Mouse (Mus musculus) adrenal gland, adult 2 months (tissue): ENCODE data around the gene Specc1. TPM values are rescaled to one million over a fixed set of nuclear protein-coding genes. Genes with fewer than 3 reads are reported as not detected.

Experiments used
- DNase-seq: peaks from one replicate; pipeline ENCODE4 v3.0.0; 2021
- polyA plus RNA-seq: library from polyadenylated mRNA; depleted of rRNA; stranded (reverse); fragments of >200 nt; gene quantifications from 2 replicates; pipeline ENCODE4 v1.2.3, GENCODE M21; 2012
- total RNA-seq, 2 experiments: library from RNA; stranded (reverse); gene quantifications; 2 replicates each; pipeline ENCODE4 v1.2.3; 2021

Specc1 gene
- total and polyA plus RNA-seq, 3 experiments: 3.1 to 8.4 (median 6.7) TPM

DNA sequence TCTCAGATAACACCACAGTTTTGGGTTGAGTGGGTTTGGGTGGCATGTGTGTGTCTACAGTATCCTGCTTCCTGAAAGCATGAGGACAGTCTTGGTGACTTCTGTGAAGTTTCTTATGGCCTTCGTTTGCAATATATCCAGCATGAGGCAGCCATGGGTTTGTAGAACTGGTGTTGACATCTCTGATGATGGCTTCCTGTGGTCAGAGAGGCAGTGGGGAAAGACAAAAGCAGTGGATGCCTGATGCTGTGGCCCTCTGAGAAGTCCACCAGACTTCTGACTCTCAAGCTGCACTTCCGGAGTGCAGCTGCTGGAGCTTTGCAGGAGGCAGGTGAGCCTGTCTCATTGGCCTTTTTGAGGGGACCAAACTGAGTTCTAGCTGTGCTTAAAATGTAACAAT is 60.4 kb downstream of the Specc1 start:
- no peak for DNase-seq

DNA sequence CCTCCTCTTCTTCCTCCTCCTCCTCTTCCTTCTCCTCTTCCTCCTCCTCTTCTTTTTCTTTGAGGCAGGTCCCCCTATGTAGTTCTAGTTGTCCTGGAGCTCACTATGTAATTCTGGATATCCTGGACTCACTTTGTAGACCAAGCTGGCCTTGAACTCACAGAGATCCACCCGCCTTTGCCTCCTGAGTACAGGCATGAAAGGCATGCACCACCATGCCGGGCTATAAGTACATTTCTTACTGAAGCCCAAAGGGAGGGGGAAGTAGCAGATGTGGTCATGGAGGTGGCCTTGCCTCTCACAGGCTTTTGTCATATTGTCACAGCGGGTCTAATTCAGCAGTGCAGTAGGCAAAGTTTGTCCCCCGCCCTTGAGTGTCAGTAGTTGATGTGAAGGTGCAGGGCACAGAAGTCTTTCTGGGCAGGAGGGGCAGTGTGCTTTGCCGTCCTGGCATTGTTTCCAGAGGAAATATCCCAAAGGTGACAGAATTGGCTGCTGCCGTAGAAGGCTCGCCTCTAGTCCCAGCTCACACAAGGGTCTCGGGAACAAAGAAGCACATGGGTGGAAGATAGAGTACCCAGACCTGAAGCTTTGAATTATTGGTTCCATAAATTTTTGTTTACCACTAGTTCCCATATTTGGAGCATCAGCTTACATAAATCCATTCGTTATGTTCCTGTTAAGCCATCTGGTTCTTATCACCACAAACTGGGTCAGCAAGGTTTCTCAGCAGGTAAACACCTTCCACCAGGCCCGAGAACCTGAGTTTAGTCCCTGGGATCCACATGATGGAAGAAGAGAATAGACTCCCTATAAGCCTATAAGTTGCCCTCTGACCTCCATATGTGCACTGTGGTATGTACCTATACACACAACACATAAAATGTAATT is 62.0 kb downstream of the Specc1 start:
- no peak for DNase-seq

DNA sequence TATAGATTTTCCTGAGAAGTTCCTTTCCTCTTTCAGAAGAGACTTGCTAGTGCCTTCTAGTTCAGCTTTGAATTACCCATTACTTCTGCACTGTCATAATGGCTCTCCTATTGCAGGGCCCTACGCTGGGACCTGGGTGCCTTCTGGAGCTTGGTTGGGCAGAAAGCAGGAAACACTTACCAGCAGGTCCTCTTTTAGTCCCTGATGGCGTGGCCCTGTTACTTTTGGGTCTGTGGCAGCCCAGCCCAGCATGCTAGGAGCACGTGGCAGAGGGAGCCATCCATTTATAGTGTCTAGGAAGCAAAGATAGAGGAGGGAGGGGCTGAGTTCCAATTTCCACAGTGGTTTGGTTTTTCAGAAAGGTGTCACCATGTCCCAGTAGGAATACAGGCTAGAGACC is 63.3 kb downstream of the Specc1 start:
- DNase-seq: no peak

DNA sequence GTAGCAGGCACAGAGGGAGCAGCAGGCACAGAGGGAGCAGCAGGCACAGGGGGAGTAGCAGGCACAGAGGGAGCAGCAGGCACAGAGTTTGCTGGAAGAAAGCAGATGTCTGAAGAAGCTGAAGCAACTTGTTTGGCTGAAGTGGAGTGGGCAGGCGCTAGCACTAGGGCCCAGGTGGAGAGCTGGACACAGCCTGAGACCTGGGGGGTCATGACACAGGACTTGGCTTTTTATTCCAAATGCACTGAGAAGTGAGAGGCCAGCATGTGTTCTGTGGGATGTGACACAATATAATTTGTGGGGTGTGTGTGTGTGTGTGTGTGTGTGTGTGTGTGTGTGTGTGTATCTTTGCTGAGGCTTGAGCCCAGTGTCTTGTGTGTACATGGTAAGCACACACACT is 64.3 kb downstream of the Specc1 start:
- no peak for DNase-seq

DNA sequence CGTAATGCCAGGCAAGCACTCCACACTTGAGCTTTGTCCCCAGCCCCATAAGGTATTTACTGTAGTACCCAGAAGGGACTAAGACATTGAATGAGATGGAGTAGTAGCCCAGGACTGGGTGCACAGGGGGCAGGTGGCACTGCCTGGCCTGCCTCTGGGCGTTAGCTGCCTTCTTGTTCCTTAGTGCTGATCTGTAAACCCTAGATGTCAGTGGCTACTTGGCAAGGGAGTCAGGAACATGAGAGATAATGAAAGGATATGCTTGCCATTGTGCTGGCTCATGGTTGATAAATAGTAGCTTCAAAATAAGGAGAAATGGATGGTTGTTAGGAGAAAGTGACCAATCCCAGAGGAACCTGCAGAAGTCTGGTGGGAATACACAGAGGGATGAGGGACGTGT is 65.5 kb downstream of the Specc1 start:
- DNase-seq: no peak

DNA sequence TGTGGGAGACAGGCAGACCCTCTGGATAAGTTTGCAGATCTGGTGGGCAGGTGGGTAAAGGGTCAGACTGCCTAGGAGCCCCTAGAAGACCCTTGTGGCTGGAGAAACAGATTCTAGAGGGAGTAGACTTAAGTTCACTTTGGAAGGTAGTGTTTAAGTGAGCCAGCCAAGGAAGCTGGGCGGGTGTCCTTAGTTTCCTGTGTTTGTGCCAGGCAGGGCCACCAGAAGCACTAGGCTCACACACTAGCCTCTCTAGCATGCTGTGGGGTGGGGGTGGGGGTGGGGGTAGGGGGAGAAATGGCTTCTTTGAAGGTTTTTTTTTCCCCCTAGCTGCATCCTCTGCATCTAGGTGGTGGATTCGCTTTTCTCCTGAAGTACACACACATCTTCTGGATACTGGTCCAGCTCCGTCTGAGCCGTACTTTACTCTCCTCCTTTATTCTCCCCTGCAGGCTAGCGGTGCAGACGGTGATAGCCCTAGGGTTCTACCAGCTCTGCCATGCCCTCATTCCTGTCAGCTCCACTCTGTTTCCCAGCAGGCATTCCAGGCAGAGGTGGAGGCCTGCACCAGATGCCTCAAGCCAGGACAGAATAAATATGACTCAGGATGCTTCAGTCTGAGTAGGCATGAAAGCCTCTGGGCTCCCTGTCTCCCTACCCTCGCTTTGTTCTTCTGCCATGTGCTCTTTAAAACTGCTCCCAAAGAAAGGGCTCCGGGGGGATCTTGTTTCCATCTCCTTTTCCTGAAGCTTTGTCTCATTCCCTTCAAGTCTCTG is 66.3 kb downstream of the Specc1 start:
- DNase-seq: no peak

DNA sequence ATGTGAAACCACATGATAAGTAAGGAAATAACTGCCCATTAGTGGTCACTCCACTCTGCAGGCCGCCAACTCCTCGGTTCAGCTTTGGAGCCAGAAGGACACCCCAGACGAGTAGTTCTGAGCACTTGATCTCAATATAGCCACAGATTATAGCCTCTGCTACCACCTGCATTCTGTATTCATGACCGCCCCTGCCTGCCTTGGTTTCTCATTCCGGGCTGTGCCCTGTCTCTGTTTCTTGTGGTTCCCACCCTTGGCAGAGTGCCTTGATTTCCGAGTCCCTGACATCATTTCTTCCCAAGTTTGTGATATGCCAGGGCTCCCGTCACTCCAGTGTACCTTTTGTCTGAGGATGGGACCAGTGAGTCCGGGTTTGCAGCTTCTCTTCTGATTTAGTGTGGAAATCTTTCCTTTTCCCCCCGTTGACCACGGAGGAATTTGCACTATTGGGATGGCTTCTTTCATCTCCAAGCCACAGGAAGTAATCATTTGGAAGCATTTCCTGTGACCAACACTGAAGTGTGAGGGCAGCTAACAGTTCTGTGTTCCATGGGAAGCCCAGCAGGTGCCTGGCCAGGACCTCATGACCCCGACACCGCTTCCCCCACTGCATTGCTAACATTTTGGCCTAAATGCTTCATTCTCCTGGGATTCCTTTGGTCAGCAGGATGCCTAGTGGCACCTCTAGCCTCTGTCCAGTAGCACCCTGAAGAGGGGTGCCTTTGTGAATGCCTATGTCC is 67.1 kb downstream of the Specc1 start:
- DNase-seq: no peak

DNA sequence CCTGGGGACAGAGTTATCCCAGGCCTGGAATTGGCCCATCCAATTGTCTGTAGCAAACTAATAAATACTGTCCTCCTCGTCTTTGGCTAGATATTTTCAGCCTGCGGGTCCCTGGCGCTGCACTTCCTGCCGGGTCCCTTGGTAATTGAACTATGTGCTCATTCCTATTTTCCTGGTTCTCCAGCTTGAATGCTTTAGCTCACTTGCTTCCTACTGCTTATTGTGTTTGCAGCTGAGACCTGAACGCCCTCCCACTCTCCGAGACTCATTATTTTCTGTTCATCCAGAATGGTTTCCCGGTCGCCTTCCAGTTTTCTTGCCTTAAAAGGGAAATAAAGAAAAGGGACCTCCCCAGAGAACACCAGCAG is 67.7 kb downstream of the Specc1 start:
- no peak for DNase-seq

DNA sequence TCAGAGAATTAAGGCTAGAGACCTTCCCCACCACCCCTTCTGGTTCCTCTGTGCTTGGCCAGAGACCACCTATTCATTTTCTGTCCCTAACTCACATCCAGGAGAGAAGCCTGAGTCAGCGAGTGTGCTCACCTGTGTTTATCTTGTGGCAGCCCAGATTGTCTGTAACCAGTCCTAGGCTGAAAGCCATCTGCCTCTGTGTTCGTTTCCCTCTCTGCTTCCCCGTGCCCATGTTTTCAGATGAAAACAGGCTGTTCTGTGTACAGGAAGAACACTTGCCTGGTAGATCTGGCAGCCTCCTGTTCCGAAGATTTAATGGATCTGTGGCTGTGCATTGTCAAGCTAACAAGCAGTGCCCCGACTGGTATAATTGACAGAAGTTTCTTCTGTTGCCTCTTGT is 68.4 kb downstream of the Specc1 start:
- no peak for DNase-seq

DNA sequence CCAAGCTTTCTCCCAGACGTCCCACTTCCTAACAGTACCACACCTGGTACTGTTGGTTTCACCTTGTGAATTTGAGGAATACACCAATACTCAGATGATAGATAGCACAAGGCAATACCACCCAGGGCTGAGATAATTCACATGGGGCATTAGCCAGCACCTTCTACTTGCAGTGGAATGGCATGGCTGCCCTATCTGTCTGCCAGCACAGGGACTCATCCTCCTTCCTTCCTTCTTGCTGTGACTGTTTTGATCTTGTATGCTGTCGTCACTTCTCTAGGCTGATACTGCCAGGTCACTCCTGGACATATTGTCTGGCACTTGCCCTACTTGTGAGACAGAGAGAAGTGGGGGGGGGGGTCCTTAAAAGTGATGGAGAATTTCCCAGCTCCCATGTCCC is 69.2 kb downstream of the Specc1 start:
- DNase-seq: no peak

DNA sequence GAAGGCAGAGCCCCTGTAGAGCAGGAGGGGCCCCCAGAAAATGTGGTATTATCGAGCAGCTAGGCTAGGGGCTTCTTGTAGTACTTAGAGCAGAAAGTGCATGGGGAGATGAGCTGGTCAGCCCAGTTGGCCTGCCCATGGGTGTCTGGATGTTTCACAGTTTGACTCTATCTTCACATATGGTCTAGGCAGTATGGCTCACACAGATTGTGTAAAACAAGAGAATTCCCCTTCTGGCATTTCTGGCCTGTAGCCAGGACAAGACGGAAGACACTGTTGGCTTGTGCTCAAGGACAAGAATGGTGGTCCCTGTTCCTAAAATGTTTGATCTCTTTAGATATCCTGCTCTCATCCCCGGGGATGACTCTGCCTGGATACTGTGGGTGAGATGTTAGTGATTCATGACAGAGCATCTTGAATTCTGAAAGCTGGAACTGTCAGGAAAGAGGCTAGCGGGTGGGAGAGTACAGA is 69.8 kb downstream of the Specc1 start:
- no peak for DNase-seq

DNA sequence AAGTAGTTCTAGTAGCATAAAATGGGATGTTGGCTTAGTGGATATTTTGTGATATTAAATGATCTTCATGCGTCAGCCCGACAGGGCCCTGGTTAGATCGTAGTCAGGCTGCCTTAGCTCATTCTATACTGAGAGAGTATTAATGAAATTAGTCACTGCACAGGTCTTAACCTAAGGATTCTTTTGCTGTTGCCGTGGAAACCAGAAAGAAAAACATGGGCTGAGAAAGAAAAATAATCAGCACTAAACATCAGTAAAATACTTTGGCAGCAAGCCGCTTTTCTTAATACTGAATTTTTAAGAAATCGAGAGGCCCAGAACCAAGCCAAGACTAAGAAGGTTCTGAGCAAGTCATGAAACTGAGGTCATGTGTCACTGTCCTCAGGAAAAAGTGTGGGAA is 70.7 kb downstream of the Specc1 start:
- no peak for DNase-seq

DNA sequence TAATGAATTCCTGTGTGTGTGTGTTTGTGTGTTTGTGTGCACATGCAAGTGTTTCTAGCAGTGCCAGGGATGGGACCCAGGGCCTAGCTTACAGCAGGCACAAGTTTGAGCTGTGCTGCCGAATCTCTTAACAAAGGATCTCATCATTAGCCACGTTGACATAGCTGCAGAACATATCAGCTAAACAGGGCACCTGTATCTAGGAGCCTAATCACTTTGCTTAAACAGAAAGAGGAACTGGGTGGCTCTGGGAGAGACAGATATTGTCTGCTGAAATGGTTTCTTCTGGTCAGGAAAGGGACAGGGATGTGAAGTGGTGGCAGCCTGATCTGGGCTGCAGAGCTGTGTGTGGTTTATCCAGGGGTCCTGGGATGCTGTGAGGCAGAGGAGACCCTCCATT is 71.1 kb downstream of the Specc1 start:
- no peak for DNase-seq

DNA sequence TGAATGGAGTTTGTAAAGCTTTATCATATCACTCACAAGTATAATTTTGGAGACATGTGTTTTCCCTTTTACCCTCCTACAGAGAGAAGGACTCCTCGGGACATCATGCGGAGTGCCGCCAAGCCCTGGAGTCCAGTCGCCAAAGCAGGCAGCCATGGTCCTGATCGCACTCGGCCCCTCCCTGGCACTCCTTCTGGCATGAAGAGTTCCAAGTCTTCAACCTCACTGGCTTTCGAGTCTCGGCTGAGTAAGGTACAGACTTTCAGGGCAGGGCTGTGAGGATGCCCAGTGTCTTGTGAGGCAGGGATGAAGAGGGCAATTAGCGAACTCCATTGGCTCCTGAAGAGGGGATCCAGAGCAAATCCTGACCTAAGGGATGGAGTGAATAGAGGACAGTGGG is 72.6 kb downstream of the Specc1 start:
- no peak for DNase-seq

DNA sequence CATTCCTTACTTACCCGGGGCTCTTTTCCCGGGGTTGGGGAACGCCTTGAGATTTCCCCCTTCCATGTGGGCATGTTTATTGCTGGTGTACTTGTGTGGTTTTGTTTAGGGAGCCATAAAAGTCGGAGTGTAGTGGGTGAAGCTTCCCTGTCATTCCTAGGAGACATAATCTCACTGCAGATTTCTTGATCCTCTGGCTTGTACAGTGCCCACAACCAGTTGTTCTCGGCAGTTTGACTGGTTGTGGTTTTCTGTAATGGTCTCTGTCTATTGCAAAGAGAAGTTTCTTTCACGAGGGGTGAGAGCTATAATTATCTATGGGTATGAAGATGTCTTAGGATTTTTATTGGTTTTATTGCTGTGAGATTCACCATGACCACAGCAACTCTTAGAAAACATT is 78.0 kb downstream of the Specc1 start:
- no peak for DNase-seq

DNA sequence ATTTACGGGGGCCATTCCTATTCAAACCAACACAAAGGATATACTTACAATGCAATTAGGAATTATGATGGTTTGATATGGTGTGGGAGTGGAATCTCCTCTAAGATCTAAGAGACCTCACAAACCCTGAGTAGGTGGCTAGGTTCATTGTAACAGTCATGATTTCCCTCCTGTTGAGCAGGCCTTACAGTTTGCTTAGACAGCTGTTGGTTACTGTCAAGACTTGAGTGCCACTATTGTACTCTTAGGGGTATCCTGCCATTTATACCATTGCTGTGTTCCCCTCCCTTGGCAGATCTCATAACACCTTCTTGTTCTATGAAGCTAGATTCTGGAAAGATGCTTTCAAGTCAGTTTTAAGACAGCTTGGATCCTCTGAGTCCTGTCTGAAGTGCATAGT is 78.7 kb downstream of the Specc1 start:
- DNase-seq: no peak

DNA sequence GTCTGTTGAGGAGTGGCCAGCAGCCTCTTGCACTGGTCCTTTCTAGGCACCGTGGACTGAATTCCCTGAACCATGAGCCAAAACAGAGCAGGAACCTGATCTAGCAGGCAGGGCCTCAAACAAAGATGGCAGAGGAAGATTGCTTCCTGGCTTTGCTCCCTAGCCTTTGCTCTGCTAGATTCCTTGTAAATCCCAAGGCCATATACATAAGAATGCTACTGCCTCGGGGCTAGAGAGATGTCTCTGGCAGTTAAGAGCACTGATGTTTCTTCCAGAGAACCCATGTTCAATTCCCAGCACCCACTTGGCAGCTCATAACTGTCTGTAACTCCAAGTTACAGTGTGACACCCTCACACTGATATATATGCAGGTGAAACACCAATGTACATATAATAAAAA is 83.6 kb downstream of the Specc1 start:
- no peak for DNase-seq

DNA sequence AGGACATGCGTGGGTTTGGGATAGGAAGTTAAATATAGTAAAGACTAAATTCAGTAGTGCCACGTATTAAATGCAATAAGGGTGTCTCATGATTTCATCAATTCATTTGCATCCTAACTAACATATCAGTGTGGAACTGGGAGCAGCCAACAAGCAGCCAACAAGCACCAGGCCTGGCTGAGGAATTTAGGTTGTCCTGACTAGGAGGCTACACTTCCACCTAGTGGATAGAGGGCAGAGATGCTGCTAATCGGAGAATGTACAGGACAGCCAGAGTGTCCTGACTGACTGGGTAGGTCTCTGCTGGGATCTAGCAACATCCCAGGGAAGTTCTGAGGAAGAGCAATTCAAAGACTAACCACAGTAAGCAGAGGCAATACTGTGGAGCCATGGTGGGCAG is 88.1 kb downstream of the Specc1 start:
- peak; percentile 36 for DNase-seq

DNA sequence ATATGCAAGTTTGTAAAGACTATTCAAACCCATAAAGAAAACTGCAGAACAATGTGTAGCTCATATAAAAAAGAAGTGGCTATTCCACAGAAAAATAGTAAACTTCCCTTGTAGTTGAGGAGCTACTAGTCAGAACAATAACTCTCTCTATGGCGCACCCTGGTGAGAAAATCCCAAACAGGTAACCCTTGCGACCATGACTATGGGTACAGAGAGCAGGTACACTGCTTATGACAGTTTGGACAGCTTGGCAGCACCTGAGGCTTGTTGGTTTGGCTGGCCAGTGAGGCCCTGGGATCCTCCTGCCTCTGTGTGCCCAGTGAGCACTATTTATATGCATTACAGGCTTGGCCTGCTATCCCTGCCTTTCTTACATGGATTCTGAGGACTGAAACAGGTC is 89.4 kb downstream of the Specc1 start:
- no peak for DNase-seq

DNA sequence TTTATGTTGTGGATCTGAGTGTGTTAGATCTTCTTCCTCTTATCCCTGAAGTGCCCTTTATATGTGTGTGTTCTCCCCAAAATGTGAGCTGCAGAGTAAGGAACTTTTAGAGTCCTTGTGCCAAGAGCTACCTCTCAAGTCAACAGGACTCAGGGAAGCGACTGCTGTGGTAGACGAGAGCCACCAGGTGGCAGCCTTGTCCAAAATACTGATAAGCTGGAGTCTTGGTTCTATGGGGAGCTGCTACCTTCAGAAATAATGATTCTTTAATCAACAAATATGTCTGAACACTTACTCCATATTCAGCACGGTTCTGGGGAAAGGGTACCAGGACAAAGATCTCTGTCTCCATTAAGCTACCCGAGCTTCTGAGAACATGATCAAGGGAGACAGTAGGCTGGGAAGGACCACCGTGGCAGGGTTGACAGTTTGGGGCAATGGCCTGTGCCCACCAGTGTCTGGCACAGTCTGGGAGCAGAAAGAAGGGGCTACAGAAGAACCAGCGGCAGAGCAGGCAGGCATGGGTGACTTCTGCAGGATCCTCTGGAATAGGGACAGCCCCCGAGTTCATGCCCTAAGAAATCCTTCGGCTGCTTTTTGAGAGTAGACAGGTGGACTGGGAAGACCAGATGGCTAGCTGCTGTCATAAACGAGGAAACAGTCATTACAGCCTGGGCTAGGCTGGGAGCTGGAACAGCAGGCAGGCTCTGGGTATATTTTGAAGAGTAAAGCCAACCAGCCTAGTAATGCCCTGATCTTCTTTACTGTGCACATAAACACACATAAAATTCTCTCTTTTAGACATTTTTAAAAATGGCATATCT is 91.5 kb downstream of the Specc1 start:
- peak; percentile 68 for DNase-seq

DNA sequence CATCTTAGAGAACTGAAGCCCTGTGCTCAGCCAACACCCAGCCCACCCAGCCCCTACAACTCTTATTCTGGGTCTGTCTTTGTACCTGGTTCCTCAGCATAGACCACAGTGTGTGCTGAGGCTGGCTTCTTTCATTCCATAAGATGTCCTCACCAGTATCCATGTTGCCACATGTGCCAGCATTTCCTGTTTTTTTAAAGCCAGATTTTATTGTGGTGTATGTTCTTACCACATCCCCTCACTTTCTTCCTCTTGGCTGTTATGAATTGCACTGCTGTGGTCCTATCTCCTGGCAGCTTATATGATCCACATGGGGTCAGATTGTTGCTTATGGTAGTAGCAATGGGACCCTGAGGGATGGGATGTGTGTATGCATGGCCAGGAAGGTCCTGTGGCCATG is 92.6 kb downstream of the Specc1 start:
- no peak for DNase-seq
